Mouse (Mus musculus) G1E (cell line): ENCODE measurements around the gene Lrp2bp. TPM values are rescaled to one million over a fixed set of nuclear protein-coding genes. Genes with fewer than 3 reads are reported as not detected.

Experiments
- ATAC-seq: 2 replicates; pipeline ENCODE4 v1.8.0; 2016; ENCODE audit warnings: mild to moderate bottlenecking; ENCODE audit not compliant: insufficient number of reproducible peaks, poor library complexity, low FRiP score, severe bottlenecking; ENCODE audit errors: extremely low read depth
- DNase-seq: peaks from one replicate; pipeline ENCODE4 v3.0.0; 2012; ENCODE audit warnings: low spot score
- H3K27me3 ChIP-seq: 2 replicates; pipeline ENCODE4 v1.6.1; 2012; ENCODE audit warnings: mild to moderate bottlenecking, low read length, inconsistent platforms; ENCODE audit not compliant: insufficient read depth
- H3K36me3 ChIP-seq: replicated peaks from 2 replicates; pipeline ENCODE3; 2012; ENCODE audit warnings: mild to moderate bottlenecking, inconsistent platforms
- H3K4me1 ChIP-seq: 2 replicates; pipeline ENCODE4 v1.6.1; 2012; ENCODE audit warnings: low read depth, low read length, inconsistent platforms, mixed read lengths; ENCODE audit not compliant: insufficient read depth
- H3K4me3 ChIP-seq: 2 replicates; pipeline ENCODE4 v1.5.1; 2012; ENCODE audit warnings: low read depth, mild to moderate bottlenecking, inconsistent platforms, low read length, moderate library complexity, mixed read lengths
- H3K9me3 ChIP-seq: replicated peaks from 2 replicates; pipeline ENCODE4 v1.6.1; 2012; ENCODE audit warnings: inconsistent platforms
- CTCF ChIP-seq: IDR thresholded peaks from 2 replicates; pipeline ENCODE4 v1.5.1; 2012; ENCODE audit warnings: low read depth, low read length, inconsistent platforms, mixed read lengths
- GATA1 ChIP-seq: IDR thresholded peaks from 2 replicates; pipeline ENCODE4 v1.6.1; 2012; ENCODE audit warnings: borderline replicate concordance, low read length, inconsistent platforms, mixed read lengths
- GATA2 ChIP-seq: IDR thresholded peaks from 2 replicates; pipeline ENCODE4 v1.6.1; 2012; ENCODE audit warnings: low read depth, low read length, inconsistent platforms, borderline replicate concordance
- POLR2AphosphoS5 ChIP-seq: IDR thresholded peaks from 2 replicates; pipeline ENCODE4 v1.6.1; 2012; ENCODE audit warnings: low read depth, low read length, inconsistent platforms; ENCODE audit not compliant: insufficient replicate concordance
- TAL1 ChIP-seq: conservative IDR thresholded peaks from 2 replicates; pipeline ENCODE4 v1.6.1; 2012; ENCODE audit warnings: low read depth, low read length, inconsistent platforms, mixed read lengths
- polyA plus RNA-seq: library from polyadenylated mRNA; stranded (reverse); fragments of >175 nt; gene quantifications from 2 replicates; pipeline ENCODE4 v1.2.3, GENCODE M21; 2012
- total RNA-seq, 2 experiments: library from RNA; stranded (forward) in 1 of 2; stranded (reverse) in 1 of 2; fragments of 200-1000 nt in 1 of 2; fragments of >200 nt in 1 of 2; fragmentation: Nextera tagmentation in 1 of 2; gene quantifications; 2 replicates each; pipeline ENCODE4 v1.2.3; 2014 to 2017

Lrp2bp gene
- total and polyA plus RNA-seq, 3 experiments = 0.55 TPM; not detected in 2

GRCm38 (mm10) chr8:46072798-46073197, 73.7 kb downstream of the Lrp2bp start:
- TF ChIP-seq GATA1 (no peak), CTCF (no peak), POLR2AphosphoS5 (no peak), TAL1 (no peak), GATA2 (no peak)
- no peaks in the 10 kb centered on the region for H3K27me3 ChIP-seq
- no peaks in the 10 kb centered on the region for H3K4me1 ChIP-seq
- H3K4me3 ChIP-seq = no peak overlapping the region
- H3K9me3 ChIP-seq = no peaks in the 10 kb centered on the region
- peaks cover 62% of the 10 kb centered on the region for H3K36me3 ChIP-seq
- ATAC-seq = no peak
- no peak for DNase-seq

- TF ChIP-seq POLR2AphosphoS5 = no peak
- TF ChIP-seq CTCF = no peak
- no peak for TF ChIP-seq GATA1
- TF ChIP-seq TAL1 = no peak
- TF ChIP-seq GATA2 = no peak
- Histone ChIP-seq H3K36me3 (peaks cover 61% of the 10 kb centered on the region), H3K9me3 (no peaks in the 10 kb centered on the region), H3K4me1 (no peaks in the 10 kb centered on the region), H3K27me3 (no peaks in the 10 kb centered on the region), H3K4me3 (no peak overlapping the region)
- DNase-seq = no peak
- no peak for ATAC-seq
Measured at GRCm38 (mm10) chr8:46073540-46074140, 74.5 kb downstream of the Lrp2bp start.

DNA sequence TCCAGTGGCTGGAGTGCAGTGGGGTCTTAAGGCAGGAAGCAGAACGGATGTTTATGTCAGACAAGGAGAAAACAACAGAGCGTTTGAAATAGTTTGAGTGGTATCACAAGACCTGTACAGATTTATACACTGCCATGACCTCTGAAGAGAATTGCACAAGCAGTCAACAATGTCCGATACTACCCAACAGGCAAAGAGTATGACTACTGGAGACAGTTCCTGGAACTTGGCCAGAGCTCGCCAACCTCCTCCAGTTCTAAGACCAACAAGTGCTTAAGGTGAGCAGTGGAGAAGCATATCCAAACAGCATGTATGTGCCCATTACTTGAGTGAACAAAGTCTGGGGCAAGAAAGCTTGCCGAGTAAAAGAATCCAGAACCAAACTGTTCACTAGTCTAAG, 76.1 kb downstream of the Lrp2bp start:
- DNase-seq (no peak), ATAC-seq (no peak)
- TF ChIP-seq POLR2AphosphoS5 = no peak
- TF ChIP-seq GATA2 = no peak
- no peak for TF ChIP-seq CTCF
- TF ChIP-seq TAL1 = no peak
- no peak for TF ChIP-seq GATA1
- Histone ChIP-seq H3K9me3 (no peaks in the 10 kb centered on the region), H3K27me3 (no peaks in the 10 kb centered on the region), H3K36me3 (peaks cover 70% of the 10 kb centered on the region), H3K4me3 (no peak overlapping the region), H3K4me1 (no peaks in the 10 kb centered on the region)

- TF ChIP-seq GATA1 = no peak
- TF ChIP-seq TAL1 = no peak
- no peak for TF ChIP-seq POLR2AphosphoS5
- TF ChIP-seq GATA2 = no peak
- TF ChIP-seq CTCF = no peak
- H3K36me3 ChIP-seq = peaks cover 65% of the 10 kb centered on the region
- H3K4me1 ChIP-seq = no peaks in the 10 kb centered on the region
- ATAC-seq (no peak), DNase-seq (no peak)
- H3K4me3 ChIP-seq = no peak overlapping the region
- no peaks in the 10 kb centered on the region for H3K27me3 ChIP-seq
- no peaks in the 10 kb centered on the region for H3K9me3 ChIP-seq
Measured at GRCm38 (mm10) chr8:46078866-46079265, 79.8 kb downstream of the Lrp2bp start.

Other genes starting within 250 kb of the Lrp2bp start
- not detected in 2 replicates for gene Pdlim3, start 113.8 kb upstream of the Lrp2bp start, total RNA-seq (2014; fragmentation: Nextera tagmentation)
- gene Pdlim3, start 113.8 kb upstream of the Lrp2bp start, total RNA-seq (2017) = 0.27 TPM in 1 of 2 replicates, not detected in the other
- gene Pdlim3, start 113.8 kb upstream of the Lrp2bp start, polyA plus RNA-seq = not detected in 2 replicates
- not detected in 2 replicates for gene Ccdc110, start 64.7 kb upstream of the Lrp2bp start, total RNA-seq (2014; fragmentation: Nextera tagmentation)
- 0.06 TPM in 1 of 2 replicates, not detected in the other for gene Ccdc110, start 64.7 kb upstream of the Lrp2bp start, total RNA-seq (2017)
- not detected in 2 replicates for gene Ccdc110, start 64.7 kb upstream of the Lrp2bp start, polyA plus RNA-seq
- 0.68 and 2.2 TPM in 2 replicates for gene 1700029J07Rik, start 24.1 kb upstream of the Lrp2bp start, total RNA-seq (2014; fragmentation: Nextera tagmentation)
- gene 1700029J07Rik, start 24.1 kb upstream of the Lrp2bp start, total RNA-seq (2017) = 0.76 and 1.6 TPM in 2 replicates
- gene 1700029J07Rik, start 24.1 kb upstream of the Lrp2bp start, polyA plus RNA-seq = 0.01 TPM in 1 of 2 replicates, not detected in the other
- 82.8 and 86.8 TPM in 2 replicates for gene Ufsp2, start 23.8 kb upstream of the Lrp2bp start, total RNA-seq (2014; fragmentation: Nextera tagmentation)
- gene Ufsp2, start 23.8 kb upstream of the Lrp2bp start, total RNA-seq (2017) = 109 and 131 TPM in 2 replicates
- gene Ufsp2, start 23.8 kb upstream of the Lrp2bp start, polyA plus RNA-seq = 2.6 and 3.1 TPM in 2 replicates
- 39.4 and 49.1 TPM in 2 replicates for gene Ankrd37, start 6.4 kb downstream of the Lrp2bp start, total RNA-seq (2014; fragmentation: Nextera tagmentation)
- 90.4 and 110 TPM in 2 replicates for gene Ankrd37, start 6.4 kb downstream of the Lrp2bp start, total RNA-seq (2017)
- 11.9 and 15.2 TPM in 2 replicates for gene Ankrd37, start 6.4 kb downstream of the Lrp2bp start, polyA plus RNA-seq
- 59.3 and 69.4 TPM in 2 replicates for gene Cfap97, start 152.5 kb downstream of the Lrp2bp start, total RNA-seq (2014; fragmentation: Nextera tagmentation)
- gene Cfap97, start 152.5 kb downstream of the Lrp2bp start, total RNA-seq (2017) = 27.4 and 31.8 TPM in 2 replicates
- 1.4 and 2.0 TPM in 2 replicates for gene Cfap97, start 152.5 kb downstream of the Lrp2bp start, polyA plus RNA-seq
- 16.9 and 17.4 TPM in 2 replicates for gene Snx25, start 152.9 kb downstream of the Lrp2bp start, total RNA-seq (2014; fragmentation: Nextera tagmentation)
- gene Snx25, start 152.9 kb downstream of the Lrp2bp start, total RNA-seq (2017) = 34.1 and 38.8 TPM in 2 replicates
- gene Snx25, start 152.9 kb downstream of the Lrp2bp start, polyA plus RNA-seq = 10.5 and 13.3 TPM in 2 replicates
- gene Slc25a4, start 212.0 kb downstream of the Lrp2bp start, total RNA-seq (2014; fragmentation: Nextera tagmentation) = 80.9 and 81.6 TPM in 2 replicates
- gene Slc25a4, start 212.0 kb downstream of the Lrp2bp start, total RNA-seq (2017) = 160 and 177 TPM in 2 replicates
- 35.2 and 50.4 TPM in 2 replicates for gene Slc25a4, start 212.0 kb downstream of the Lrp2bp start, polyA plus RNA-seq